Mouse (Mus musculus) left cerebral cortex, postnatal 4 days (tissue): ENCODE measurements at regions not wholly inside any gene's neighbourhood (a gene's known extent, or its start where the extent isn't known, plus 50 kb on each side); places are given as distances from the start of the nearest gene placed in this dataset.

Experiments
- DNase-seq: peaks from one replicate; pipeline ENCODE4 v3.0.0-alpha.2; 2022
- intact Hi-C: fragments of 180-260 bp; cut with DNase I; formaldehyde crosslinking; loops from one replicate; pipeline ENCODE4 v1.15.1; 2025

GRCm38 (mm10) chr7:79201246-79201645 is 52.4 kb upstream of the Mfge8 start:
- no peak for DNase-seq
- intact Hi-C loops: no loop called here

DNA sequence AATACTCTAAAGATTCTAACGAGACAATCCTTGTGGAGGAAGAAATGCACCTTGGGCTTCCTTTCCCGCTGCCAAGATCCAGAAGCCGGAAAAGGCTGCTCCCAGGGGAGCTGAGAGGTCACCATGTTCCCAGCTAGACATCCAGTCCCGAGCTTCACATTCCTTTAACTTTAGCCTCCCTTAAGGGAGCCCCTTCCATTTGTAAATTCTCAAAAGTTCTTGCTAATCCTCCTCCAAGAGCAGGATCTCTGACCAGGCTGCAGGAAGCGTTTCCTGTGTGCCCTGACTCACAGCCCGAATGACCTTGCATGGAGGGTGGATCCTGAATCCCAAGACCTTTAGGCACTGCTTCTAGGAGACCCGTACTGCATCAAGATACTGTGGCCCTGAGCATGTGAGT is 53.5 kb upstream of the Mfge8 start:
- intact Hi-C loops: no loop called here
- DNase-seq: no peak

DNA sequence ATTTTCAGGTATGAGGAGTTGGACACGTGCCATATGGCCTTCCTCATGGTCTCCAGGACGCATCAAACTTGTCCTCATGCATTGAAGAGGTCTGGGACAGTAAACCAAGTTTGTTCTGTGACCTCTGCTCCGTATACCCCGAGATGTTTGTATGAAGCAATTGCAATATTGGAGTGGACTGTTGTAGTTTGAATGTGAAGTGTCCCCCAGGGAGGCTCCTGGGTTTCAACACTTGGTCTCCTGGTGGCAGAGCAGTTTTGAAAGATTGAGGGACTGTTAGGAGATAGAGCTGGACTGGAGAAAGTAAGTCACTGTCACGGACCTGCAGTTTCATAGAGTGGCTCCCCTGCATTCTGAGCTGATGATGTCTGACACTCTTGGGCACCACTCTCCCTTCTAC is 54.6 kb upstream of the Mfge8 start:
- intact Hi-C loops: no loop called here
- DNase-seq: no peak

DNA sequence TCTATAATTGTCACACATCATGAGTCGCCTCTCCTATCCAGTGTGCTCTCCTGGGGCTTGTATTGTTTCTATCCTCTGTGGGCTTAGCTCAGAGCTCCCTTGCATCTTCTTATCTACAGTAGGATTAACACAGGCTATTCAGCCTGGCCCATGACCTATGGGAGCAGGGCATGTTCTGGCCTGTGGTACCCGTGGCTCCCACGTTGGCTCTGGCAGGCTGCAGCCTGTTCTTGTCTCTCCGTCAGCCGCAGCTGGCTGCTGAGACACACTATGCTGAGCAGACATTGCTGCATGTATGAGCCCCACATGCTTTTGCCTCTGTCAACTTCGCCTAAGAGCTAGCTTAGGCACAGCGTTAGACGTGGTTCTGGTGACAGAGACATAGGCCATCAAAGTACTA is 58.3 kb upstream of the Mfge8 start:
- intact Hi-C loops: no loop called here
- no peak for DNase-seq

GRCm38 (mm10) chr7:79210376-79211215 is 61.7 kb upstream of the Mfge8 start:
- intact Hi-C loops: no loop called here

DNA sequence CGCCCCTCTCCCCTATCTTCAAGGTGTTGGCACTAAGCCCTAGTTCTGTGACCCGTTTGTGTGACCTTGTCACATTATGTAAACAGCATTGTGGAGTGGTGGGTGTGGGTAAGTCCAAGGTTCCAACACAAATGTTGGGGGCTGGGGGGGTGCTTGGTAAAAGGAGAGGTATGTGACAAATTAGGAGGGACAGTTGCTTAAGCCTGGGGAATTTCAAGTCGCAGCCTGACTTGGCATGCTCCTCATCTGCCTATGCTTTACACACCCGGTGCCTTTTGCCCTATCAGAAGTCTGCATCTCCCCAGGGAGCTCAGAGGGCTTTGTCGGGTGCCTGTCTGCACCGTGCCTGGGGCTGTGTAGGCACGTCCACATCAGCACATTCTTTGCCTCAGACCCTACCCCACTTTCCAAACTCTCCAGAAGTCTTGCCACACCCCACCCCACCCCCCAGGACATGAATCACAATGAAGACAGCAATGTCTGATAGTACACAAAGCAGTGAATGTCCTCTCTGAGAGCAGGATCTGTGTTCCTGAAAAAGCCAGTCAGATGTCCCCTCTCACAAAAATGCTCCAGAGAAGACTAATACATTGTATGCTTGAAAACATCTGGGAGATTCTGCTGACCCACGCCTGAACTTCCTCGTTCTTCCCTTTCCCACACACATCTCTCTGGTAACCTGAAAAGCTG is 61.6 kb upstream of the Abhd2 start:
- intact Hi-C loops: no loop called here
- DNase-seq: no peak

More at GRCm38 (mm10) chr7:79210376-79211215, 61.7 kb upstream of the Mfge8 start:
- no peak for DNase-seq

DNA sequence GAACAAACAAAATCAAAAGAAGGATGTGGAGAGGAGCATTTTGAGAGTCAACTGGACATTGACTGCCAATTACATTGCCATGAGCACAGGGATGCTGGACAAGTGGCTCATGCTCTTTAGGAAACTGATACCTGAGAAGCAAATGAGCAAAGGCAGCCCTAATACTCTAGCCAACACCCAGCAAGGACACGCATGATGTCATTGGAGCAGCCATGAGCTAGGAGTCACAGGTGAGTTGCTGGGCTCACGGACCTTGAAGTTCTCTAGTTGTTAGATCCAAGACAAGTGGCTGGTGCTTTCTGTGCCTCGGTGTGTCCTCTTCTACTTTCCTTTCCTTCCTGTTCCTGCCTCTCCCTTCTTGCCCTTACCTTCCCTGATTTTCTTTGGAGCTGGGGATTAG is 60.8 kb upstream of the Abhd2 start:
- DNase-seq: no peak
- intact Hi-C loops: no loop called here

GRCm38 (mm10) chr7:79215001-79215400 is 58.0 kb upstream of the Abhd2 start:
- DNase-seq: no peak
- intact Hi-C loops: no loop called here

DNA sequence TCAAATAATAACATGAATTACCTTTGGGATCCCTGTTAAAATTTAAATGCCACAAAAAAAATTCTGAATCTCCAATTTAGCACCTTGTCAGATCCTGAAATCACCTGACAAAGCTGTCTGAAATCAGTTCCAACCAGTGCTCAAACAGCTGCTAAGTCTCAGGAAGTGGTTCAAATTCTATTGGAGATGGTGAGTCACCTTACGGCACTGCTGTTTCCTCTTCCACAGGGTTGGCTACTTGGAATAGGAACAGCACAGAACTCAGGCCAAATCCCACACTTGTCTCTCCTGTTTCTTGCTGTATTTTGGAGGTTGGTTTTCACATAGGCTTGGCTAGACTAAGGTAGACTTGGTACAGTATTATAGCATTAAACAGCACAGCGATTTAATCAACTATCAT is 55.8 kb upstream of the Abhd2 start:
- intact Hi-C loops: no loop called here
- no peak for DNase-seq

- no peak for DNase-seq
- intact Hi-C loops: loop anchor here (5.0 kb wide), 1 partner anchor 435 kb away; no protein-coding TSS in a partner anchor
These were observed 50.2 kb upstream of the Abhd2 start for GRCm38 (mm10) chr7:79222626-79223335.
